8 mouse cellular contexts compared by ENCODE assay signal in genomic region chr5:133310979-133311890, GRCm38 (mm10).
DNase-seq lines count a peak whose midpoint lies in the region; ATAC-seq and TF ChIP-seq lines count a peak whose summit lies in the region.
"Had no signal": no experiment of that assay in that cellular context is flagged by ENCODE, and none has a peak within 500 bp of the region (broad histone marks: within the 10 kb centered on the region; RNA-seq: fewer than 3 reads in every experiment).

No protein-coding gene starts in this region.

- peak; percentile 74 for DNase-seq in embryo, embryonic 11 days
- DNase-seq in left cerebral cortex, postnatal 25 days (ENCODE audit: low spot score in 2 of 2), result peak; percentile 13 to 49
- DNase-seq in right cerebral cortex, adult 2 months (ENCODE audit: low spot score in 2 of 2), result peak; percentile 13 to 19
- DNase-seq in stomach, postnatal 0 days (ENCODE audit: low spot score), result no peak
- no peak for DNase-seq in adipocyte (ENCODE audit: low spot score)
- DNase-seq: lung, embryonic 14.5 days had no signal

- H3K9ac ChIP-seq in stomach, postnatal 0 days (ENCODE audit: low read length), result no peak overlapping the region
- no peak overlapping the region for H3K9ac ChIP-seq in kidney, embryonic 16.5 days (replicated peaks; ENCODE audit: low read length)
- H3K9ac ChIP-seq: lung, embryonic 14.5 days had no signal

- intact Hi-C loops in left cerebral cortex, postnatal 25 days (cut with DNase I), result no loop called here

- H3K27ac ChIP-seq in stomach, postnatal 0 days (replicated peaks), result no peak overlapping the region
- H3K27ac ChIP-seq in kidney, embryonic 16.5 days (ENCODE audit: low read length), result no peak overlapping the region

- H3K27me3 ChIP-seq in stomach, postnatal 0 days (ENCODE audit: control insufficient read depth, insufficient read depth, low read length), result no peaks in the 10 kb centered on the region
- H3K27me3 ChIP-seq in kidney, embryonic 16.5 days (ENCODE audit: insufficient read depth, low read length), result no peaks in the 10 kb centered on the region

- no peaks in the 10 kb centered on the region for H3K36me3 ChIP-seq in stomach, postnatal 0 days (ENCODE audit: control insufficient read depth, insufficient read depth, low read length)
- no peaks in the 10 kb centered on the region for H3K36me3 ChIP-seq in kidney, embryonic 16.5 days (ENCODE audit: insufficient read depth, low read length)

- no peak for TF ChIP-seq EP300 in stomach, postnatal 0 days (optimal IDR thresholded peaks at IDR 0.05)

- no peak for TF ChIP-seq CTCF in stomach, postnatal 0 days (IDR thresholded peaks at IDR 0.05; ENCODE audit: low read depth)

- peak; percentile 74 for ATAC-seq in frontal cortex, adult (ENCODE audit: low TSS enrichment)
- no peak for ATAC-seq in stomach, postnatal 0 days (ENCODE audit: low FRiP score, low TSS enrichment)
- ATAC-seq in kidney, embryonic 16.5 days (ENCODE audit: low FRiP score, low TSS enrichment), result no peak

- H3K4me1 ChIP-seq in stomach, postnatal 0 days (replicated peaks; ENCODE audit: control insufficient read depth, insufficient read depth), result no peaks in the 10 kb centered on the region
- H3K4me1 ChIP-seq in kidney, embryonic 16.5 days (ENCODE audit: insufficient read depth, low read length), result no peaks in the 10 kb centered on the region

- H3K4me3 ChIP-seq in stomach, postnatal 0 days (ENCODE audit: low read depth, low read length), result no peak overlapping the region
- H3K4me3 ChIP-seq in kidney, embryonic 16.5 days (ENCODE audit: low read length), result no peak overlapping the region

- WGBS in stomach, postnatal 0 days, result 45% methylated on average over 6 of the region's 6 CpGs
- 62% methylated on average over 6 of the region's 6 CpGs for whole genome bisulfite sequencing in kidney, embryonic 16.5 days

- no peak overlapping the region for H3K4me2 ChIP-seq in stomach, postnatal 0 days (replicated peaks; ENCODE audit: low read depth)
- H3K4me2 ChIP-seq in kidney, embryonic 16.5 days (replicated peaks; ENCODE audit: low read depth, low read length), result no peak overlapping the region
- H3K4me2 ChIP-seq: lung, embryonic 14.5 days had no signal

- no peaks in the 10 kb centered on the region for H3K9me3 ChIP-seq in stomach, postnatal 0 days (ENCODE audit: control insufficient read depth, low read length)
- no peaks in the 10 kb centered on the region for H3K9me3 ChIP-seq in kidney, embryonic 16.5 days (ENCODE audit: low read length)

Comparison
In these comparisons a context has a peak if more than half of its experiments do, and no peak if none do; other contexts are left out.
1. DNase-seq: peak in embryo, embryonic 11 days (single experiment), left cerebral cortex, postnatal 25 days (2 of 2) and right cerebral cortex, adult 2 months (2 of 2); none in stomach, postnatal 0 days (single experiment) and adipocyte (single experiment).